Mouse (Mus musculus): ENCODE data around the gene Igfbp3. TPM values are rescaled to one million over a fixed set of nuclear protein-coding genes. Genes with fewer than 3 reads are reported as not detected.

The Igfbp3 gene
- total RNA-seq, 2 experiments from 2014 or later = 25.5 to 40.3 TPM

DNA sequence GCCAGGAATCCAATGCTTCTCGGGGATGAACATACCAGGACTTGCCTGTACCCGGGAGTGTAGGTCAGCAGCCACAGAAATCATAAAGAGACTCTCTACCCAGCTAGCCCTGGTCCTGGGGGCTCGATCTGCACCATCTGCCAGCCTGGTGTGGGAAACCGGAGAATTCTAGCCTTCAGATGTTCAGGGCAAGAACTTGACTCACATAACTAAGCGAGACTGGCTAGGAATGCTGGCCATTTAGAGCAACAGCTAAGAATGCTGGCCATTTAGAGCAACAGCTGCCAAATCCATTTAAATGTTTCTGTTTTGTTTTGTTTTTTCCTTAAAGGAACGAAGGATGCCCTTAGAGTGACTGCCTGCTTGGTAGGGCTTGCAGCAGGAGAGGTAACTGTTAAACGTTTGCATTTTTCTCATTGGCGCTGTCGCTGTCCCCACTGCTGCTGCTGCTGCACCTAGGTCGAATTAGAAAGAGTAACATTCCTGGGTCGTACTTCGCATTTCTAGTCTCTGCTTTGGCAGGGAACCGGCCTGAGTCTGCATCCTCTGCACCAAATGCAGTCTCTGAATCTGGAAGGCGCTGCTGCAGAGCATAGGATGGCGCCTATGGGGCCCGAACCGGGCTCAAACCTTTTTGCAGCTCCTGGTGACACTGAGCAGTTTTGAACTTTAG lies 1.5 kb downstream of the Igfbp3 start:
- peak in 1 of 2 experiments; percentile 22 for DNase-seq

DNA sequence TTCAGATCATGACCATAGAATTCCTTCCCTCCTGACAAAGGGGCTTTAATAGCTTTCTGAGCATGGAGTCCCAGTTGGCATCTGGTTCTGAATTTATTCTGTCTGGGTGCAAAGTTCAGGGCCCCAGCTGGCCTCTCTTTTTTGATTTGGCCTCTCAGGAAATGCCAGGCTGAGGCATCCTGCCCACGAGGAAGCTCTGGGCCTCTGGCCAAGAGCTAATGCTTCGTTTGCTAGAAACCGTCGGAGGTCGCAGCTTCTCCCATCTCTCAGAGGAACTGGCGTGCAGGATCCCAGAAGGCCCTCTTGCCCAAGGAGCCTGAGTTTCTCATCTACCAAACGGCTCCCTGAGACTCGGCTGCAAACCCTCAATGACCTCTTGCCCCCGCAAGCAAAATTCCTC lies 2.5 kb downstream of the Igfbp3 start:
- DNase-seq = no peak

DNA sequence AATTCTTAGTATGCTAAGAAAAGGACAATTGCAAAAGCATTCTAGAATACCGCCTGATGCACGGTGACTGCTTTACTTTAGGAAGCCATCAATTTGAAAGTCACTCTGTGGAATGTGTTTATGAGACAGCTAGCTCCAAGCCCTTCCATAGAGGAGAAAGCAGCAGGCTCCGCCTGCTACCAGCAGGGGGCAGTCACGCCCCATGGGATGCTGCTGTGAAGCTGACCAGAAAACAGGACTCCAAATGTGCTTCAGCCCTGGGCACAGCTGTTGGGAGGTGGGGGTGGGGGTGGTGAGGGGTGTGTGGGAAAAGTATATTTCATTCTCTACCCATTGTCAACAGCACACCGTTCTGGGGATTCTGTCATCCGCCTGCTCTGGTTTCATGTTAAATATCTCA lies 3.4 kb downstream of the Igfbp3 start:
- peak; percentile 66 to 84 for DNase-seq

DNA sequence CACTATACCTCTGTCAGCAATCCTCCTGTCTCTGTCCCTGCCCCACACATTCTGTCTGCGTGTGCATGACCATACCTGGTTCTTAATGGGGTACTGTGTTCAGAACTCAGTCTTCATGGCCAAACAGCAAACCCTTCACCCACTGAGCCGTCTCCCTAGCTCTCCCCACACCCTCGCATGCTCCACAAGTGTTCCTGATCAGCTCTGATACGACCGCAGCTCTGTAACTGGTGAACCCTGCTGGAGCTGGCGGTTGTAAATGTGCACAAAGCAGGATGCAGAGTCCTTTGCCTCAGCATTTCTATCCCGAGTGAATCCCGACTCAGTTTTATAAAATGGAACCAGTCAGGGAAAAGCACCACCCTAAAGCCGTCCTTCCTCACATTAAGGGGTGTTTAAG lies 9.9 kb downstream of the Igfbp3 start:
- no peak for DNase-seq

- DNase-seq = no peak
Observed at GRCm38 (mm10) chr11:7202206-7202605, 11.5 kb downstream of the Igfbp3 start.

- DNase-seq = no peak
Observed at GRCm38 (mm10) chr11:7200393-7200783, 13.3 kb downstream of the Igfbp3 start.

- peak; percentile 55 to 82 for DNase-seq
Observed at GRCm38 (mm10) chr11:7199736-7200392, 13.9 kb downstream of the Igfbp3 start.

DNA sequence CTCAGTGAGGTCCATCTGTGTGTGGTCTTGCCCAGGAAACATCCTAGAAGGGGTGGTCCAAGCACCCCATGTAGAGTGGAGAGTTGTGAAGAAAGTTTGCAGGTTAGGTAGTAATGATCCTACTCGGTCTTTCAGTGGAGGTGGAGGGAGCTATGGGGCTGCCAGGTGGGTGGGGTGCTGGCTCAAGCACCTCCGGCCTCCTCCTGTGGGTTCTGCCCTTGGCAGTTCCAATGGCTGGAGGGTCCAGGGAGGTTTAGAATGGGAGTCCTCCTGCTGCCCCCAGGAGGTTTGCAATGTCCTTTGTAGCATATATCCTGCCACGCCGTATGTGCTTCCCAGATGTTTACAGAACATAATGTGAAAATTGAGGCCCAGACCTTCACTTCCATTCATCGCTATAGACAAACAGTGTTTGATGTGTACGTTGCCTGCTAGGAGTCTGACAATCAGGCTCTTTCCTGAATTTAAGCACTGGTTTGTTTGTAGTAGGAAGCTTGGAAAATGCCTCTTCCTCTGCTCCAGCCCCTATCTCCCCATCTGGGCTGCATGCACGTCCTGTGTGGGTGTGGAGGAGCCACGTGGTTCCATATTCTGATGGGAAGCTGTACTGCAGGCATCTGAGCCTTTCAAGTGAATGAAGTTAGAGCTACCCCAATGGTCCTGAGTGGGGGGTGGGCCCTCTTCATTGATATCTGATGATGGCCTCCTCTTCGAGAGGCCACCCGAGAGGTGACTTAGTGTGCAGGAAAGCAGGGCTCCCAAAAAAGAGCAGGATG lies 15.1 kb downstream of the Igfbp3 start:
- no peak for DNase-seq

GRCm38 (mm10) chr11:7198006-7198405 lies 15.7 kb downstream of the Igfbp3 start:
- DNase-seq = no peak

- no peak for DNase-seq
Observed at GRCm38 (mm10) chr11:7197491-7197941, 16.2 kb downstream of the Igfbp3 start, which contains the start of gene Igfbp1. TSS of gene Igfbp1 (plus strand) at chr11:7197782.

- DNase-seq = no peak
Observed at GRCm38 (mm10) chr11:7195312-7195685, 18.4 kb downstream of the Igfbp3 start.

- DNase-seq = no peak
Observed at GRCm38 (mm10) chr11:7194432-7195311, 19.1 kb downstream of the Igfbp3 start.

- no peak for DNase-seq
Observed at GRCm38 (mm10) chr11:7193134-7193533, 20.6 kb downstream of the Igfbp3 start.

GRCm38 (mm10) chr11:7192710-7193109 lies 21.0 kb downstream of the Igfbp3 start:
- DNase-seq = no peak

DNA sequence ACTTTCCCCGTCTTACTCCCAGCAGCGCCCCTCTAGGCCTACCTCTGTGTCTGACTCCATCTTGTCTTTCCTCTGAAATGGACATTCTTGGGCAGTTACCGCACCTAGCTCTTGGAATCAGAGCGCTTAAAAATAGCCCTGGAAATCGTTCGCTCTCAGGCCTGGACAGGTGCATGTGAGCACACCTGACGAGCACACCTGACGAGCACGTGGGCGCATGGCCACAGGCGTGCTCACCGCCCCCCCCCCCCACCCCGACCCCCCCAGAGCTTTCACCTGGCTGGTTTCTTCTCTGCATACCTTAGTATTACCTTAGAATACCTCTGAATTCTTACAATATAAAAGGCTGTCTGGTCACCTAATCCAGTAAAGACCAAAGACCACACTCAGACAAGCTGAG lies 25.3 kb downstream of the Igfbp3 start, which contains the start of gene Gm11985:
Gm11985 (minus strand) TSS at position 101 of the 400 bp plus-strand sequence.
- no peak for DNase-seq

- DNase-seq = no peak
Observed at GRCm38 (mm10) chr11:7187472-7187871, 26.3 kb downstream of the Igfbp3 start.

- no peak for DNase-seq
Observed at GRCm38 (mm10) chr11:7184420-7184819, 29.3 kb downstream of the Igfbp3 start.

- no peak for DNase-seq
Observed at GRCm38 (mm10) chr11:7182409-7183042, 31.2 kb downstream of the Igfbp3 start.

- DNase-seq = no peak
Observed at GRCm38 (mm10) chr11:7179276-7179675, 34.4 kb downstream of the Igfbp3 start.

- no peak for DNase-seq
Observed at GRCm38 (mm10) chr11:7178724-7179123, 35.0 kb downstream of the Igfbp3 start.

DNA sequence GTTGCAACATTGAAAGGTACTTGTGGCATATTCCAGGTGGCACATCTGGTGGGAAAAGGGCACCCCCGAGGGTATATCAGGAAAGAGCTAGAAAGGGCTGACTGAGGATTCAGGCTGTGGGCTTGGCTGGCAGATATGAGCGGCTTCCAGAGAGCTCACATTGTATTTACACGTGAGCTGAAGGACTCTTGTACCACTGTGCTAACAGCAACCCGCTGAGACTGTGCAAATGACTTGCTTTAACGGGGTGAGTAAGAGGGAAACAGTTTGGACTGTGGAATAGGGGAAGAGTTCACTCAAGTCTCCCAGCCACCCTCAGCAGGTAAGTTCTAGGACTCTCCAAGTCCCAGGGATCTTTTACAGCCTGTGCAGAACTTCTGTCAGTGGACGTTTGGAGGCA lies 40.1 kb downstream of the Igfbp3 start:
- no peak for DNase-seq
